Mouse (Mus musculus): Measurements from ENCODE around the gene Stat2. TPM values are rescaled to one million over a fixed set of nuclear protein-coding genes. Genes with fewer than 3 reads are reported as not detected.
"Not testable (repeated sequence)": the region's sequence is repeated elsewhere in the genome, so short reads cannot be mapped to it uniquely, and the experiment has no call there.

The Stat2 gene
- polyA plus RNA-seq, 1 experiment from 2014 or later: 15.4 TPM

GRCm38 (mm10) chr10:128315578-128315977 lies 45.2 kb downstream of the Stat2 start:
- Histone ChIP-seq H3K27ac (ENCODE audit: low read depth, low read length) (no peak overlapping the region), H3K9ac (ENCODE audit: low read depth, low read length) (no peak overlapping the region), H3K36me3 (ENCODE audit: control insufficient read depth, insufficient read depth, low read length) (peaks cover 13% of the 10 kb centered on the region; the same call in 1 of the 2 replicates), H3K27me3 (ENCODE audit: control insufficient read depth, insufficient read depth, low read length) (no peaks in the 10 kb centered on the region), H3K4me1 (replicated peaks; ENCODE audit: control insufficient read depth, insufficient read depth, low read length) (no peaks in the 10 kb centered on the region), H3K4me2 (replicated peaks; ENCODE audit: low read depth, low read length) (no peak overlapping the region), H3K4me3 (ENCODE audit: low read depth, low read length) (no peak overlapping the region), H3K9me3 (ENCODE audit: control insufficient read depth, low read length) (no peaks in the 10 kb centered on the region)
- DNase-seq (ENCODE audit: low spot score): no peak
- ATAC-seq (ENCODE audit: low FRiP score): no peak
- WGBS: 95% methylated on average over 8 of the region's 8 CpGs

- Histone ChIP-seq H3K27me3 (ENCODE audit: control insufficient read depth, insufficient read depth, low read length) (no peaks in the 10 kb centered on the region), H3K36me3 (ENCODE audit: control insufficient read depth, insufficient read depth, low read length) (peaks cover 11% of the 10 kb centered on the region; the same call in 1 of the 2 replicates), H3K4me1 (replicated peaks; ENCODE audit: control insufficient read depth, insufficient read depth, low read length) (peaks cover 9% of the 10 kb centered on the region; the same call in 1 of the 2 replicates), H3K27ac (ENCODE audit: low read depth, low read length) (no peak overlapping the region), H3K9ac (ENCODE audit: low read depth, low read length) (no peak overlapping the region; the same call in 1 of the 2 replicates), H3K4me3 (ENCODE audit: low read depth, low read length) (peak overlapping the region; percentile 77), H3K4me2 (replicated peaks; ENCODE audit: low read depth, low read length) (peak overlapping the region; percentile 84), H3K9me3 (ENCODE audit: control insufficient read depth, low read length) (no peaks in the 10 kb centered on the region)
- ATAC-seq (ENCODE audit: low FRiP score) (0 out of 2 replicates have a peak, but pooled peaks have one; percentile 3), DNase-seq (ENCODE audit: low spot score) (peak; percentile 37)
- WGBS: 65% methylated on average over 12 of the region's 12 CpGs
These were observed 51.3 kb downstream of the Stat2 start for GRCm38 (mm10) chr10:128321641-128322040.

GRCm38 (mm10) chr10:128322141-128323108 lies 52.1 kb downstream of the Stat2 start, which contains the start of gene Cnpy2:
TSS of gene Cnpy2 (plus strand) at chr10:128322459.
- peak within 1 kb of the TSS; percentile 89 for H3K27ac ChIP-seq (ENCODE audit: low read depth, low read length)

GRCm38 (mm10) chr10:128323516-128323915 lies 53.2 kb downstream of the Stat2 start:
- H3K9me3 ChIP-seq (ENCODE audit: control insufficient read depth, low read length): no peaks in the 10 kb centered on the region
- H3K27ac ChIP-seq (ENCODE audit: low read depth, low read length): no peak overlapping the region
- H3K4me1 ChIP-seq (replicated peaks; ENCODE audit: control insufficient read depth, insufficient read depth, low read length): peaks cover 9% of the 10 kb centered on the region; the same call in 1 of the 2 replicates
- H3K27me3 ChIP-seq (ENCODE audit: control insufficient read depth, insufficient read depth, low read length): no peaks in the 10 kb centered on the region
- H3K9ac ChIP-seq (ENCODE audit: low read depth, low read length): peak overlapping the region; percentile 98
- peak overlapping the region; percentile 77 for H3K4me3 ChIP-seq (ENCODE audit: low read depth, low read length)
- DNase-seq (ENCODE audit: low spot score) (no peak), ATAC-seq (ENCODE audit: low FRiP score) (no peak)
- peaks cover 11% of the 10 kb centered on the region; the same call in 1 of the 2 replicates for H3K36me3 ChIP-seq (ENCODE audit: control insufficient read depth, insufficient read depth, low read length)
- WGBS: 82% methylated on average over 8 of the region's 8 CpGs
- H3K4me2 ChIP-seq (replicated peaks; ENCODE audit: low read depth, low read length): peak overlapping the region; percentile 84

More at GRCm38 (mm10) chr10:128322141-128323108, 52.1 kb downstream of the Stat2 start, which contains the start of gene Cnpy2:
- Histone ChIP-seq H3K9me3 (ENCODE audit: control insufficient read depth, low read length) (no peaks in the 10 kb centered on the region), H3K9ac (ENCODE audit: low read depth, low read length) (peak within 1 kb of the TSS; percentile 98), H3K4me3 (ENCODE audit: low read depth, low read length) (peak within 1 kb of the TSS; percentile 77), H3K27me3 (ENCODE audit: control insufficient read depth, insufficient read depth, low read length) (no peaks in the 10 kb centered on the region), H3K36me3 (ENCODE audit: control insufficient read depth, insufficient read depth, low read length) (peaks cover 12% of the 10 kb centered on the region; the same call in 1 of the 2 replicates), H3K4me2 (replicated peaks; ENCODE audit: low read depth, low read length) (peak within 1 kb of the TSS; percentile 84), H3K4me1 (replicated peaks; ENCODE audit: control insufficient read depth, insufficient read depth, low read length) (peaks cover 9% of the 10 kb centered on the region; the same call in 1 of the 2 replicates)
- ATAC-seq (ENCODE audit: low FRiP score) (peak; percentile 96), DNase-seq (ENCODE audit: low spot score) (peak; percentile 96)
- WGBS: under 1% methylated on average over 40 of the region's 40 CpGs

- no peaks in the 10 kb centered on the region for H3K27me3 ChIP-seq (ENCODE audit: control insufficient read depth, insufficient read depth, low read length)
- no peak overlapping the region for H3K4me3 ChIP-seq (ENCODE audit: low read depth, low read length)
- peaks cover 11% of the 10 kb centered on the region; the same call in 1 of the 2 replicates for H3K36me3 ChIP-seq (ENCODE audit: control insufficient read depth, insufficient read depth, low read length)
- WGBS: 95% methylated on average over 8 of the region's 8 CpGs
- no peaks in the 10 kb centered on the region for H3K9me3 ChIP-seq (ENCODE audit: control insufficient read depth, low read length)
- no peak for ATAC-seq (ENCODE audit: low FRiP score)
- peaks cover 9% of the 10 kb centered on the region; the same call in 1 of the 2 replicates for H3K4me1 ChIP-seq (replicated peaks; ENCODE audit: control insufficient read depth, insufficient read depth, low read length)
- no peak overlapping the region for H3K9ac ChIP-seq (ENCODE audit: low read depth, low read length)
- no peak overlapping the region for H3K27ac ChIP-seq (ENCODE audit: low read depth, low read length)
- no peak overlapping the region for H3K4me2 ChIP-seq (replicated peaks; ENCODE audit: low read depth, low read length)
- DNase-seq (ENCODE audit: low spot score): no peak
These were observed 56.5 kb downstream of the Stat2 start for GRCm38 (mm10) chr10:128326825-128327224.

GRCm38 (mm10) chr10:128327610-128328009 lies 57.3 kb downstream of the Stat2 start:
- no peaks in the 10 kb centered on the region for H3K27me3 ChIP-seq (ENCODE audit: control insufficient read depth, insufficient read depth, low read length)
- peaks cover 9% of the 10 kb centered on the region; the same call in 1 of the 2 replicates for H3K4me1 ChIP-seq (replicated peaks; ENCODE audit: control insufficient read depth, insufficient read depth, low read length)
- H3K27ac ChIP-seq (ENCODE audit: low read depth, low read length): no peak overlapping the region
- no peaks in the 10 kb centered on the region for H3K9me3 ChIP-seq (ENCODE audit: control insufficient read depth, low read length)
- H3K4me2 ChIP-seq (replicated peaks; ENCODE audit: low read depth, low read length): no peak overlapping the region
- ATAC-seq (ENCODE audit: low FRiP score): no peak
- DNase-seq (ENCODE audit: low spot score): no peak
- H3K36me3 ChIP-seq (ENCODE audit: control insufficient read depth, insufficient read depth, low read length): peaks cover 11% of the 10 kb centered on the region; the same call in 1 of the 2 replicates
- H3K9ac ChIP-seq (ENCODE audit: low read depth, low read length): no peak overlapping the region
- WGBS: 91% methylated on average over 10 of the region's 10 CpGs
- H3K4me3 ChIP-seq (ENCODE audit: low read depth, low read length): no peak overlapping the region

- not testable (repeated sequence) for H3K27me3 ChIP-seq (ENCODE audit: control insufficient read depth, insufficient read depth, low read length); DNase-seq (ENCODE audit: low spot score); H3K4me1 ChIP-seq (replicated peaks; ENCODE audit: control insufficient read depth, insufficient read depth, low read length); H3K4me2 ChIP-seq (replicated peaks; ENCODE audit: low read depth, low read length); H3K27ac ChIP-seq (ENCODE audit: low read depth, low read length); ATAC-seq (ENCODE audit: low FRiP score); H3K9me3 ChIP-seq (ENCODE audit: control insufficient read depth, low read length); H3K4me3 ChIP-seq (ENCODE audit: low read depth, low read length); H3K9ac ChIP-seq (ENCODE audit: low read depth, low read length); H3K36me3 ChIP-seq (ENCODE audit: control insufficient read depth, insufficient read depth, low read length)
- 88% methylated on average over 6 of the region's 6 CpGs for WGBS
These were observed 62.2 kb downstream of the Stat2 start for GRCm38 (mm10) chr10:128332358-128333249.

- WGBS: 8% methylated on average over 4 of the region's 4 CpGs
- H3K27me3 ChIP-seq (ENCODE audit: control insufficient read depth, insufficient read depth, low read length): no peaks in the 10 kb centered on the region
- H3K4me1 ChIP-seq (replicated peaks; ENCODE audit: control insufficient read depth, insufficient read depth, low read length): 0 out of 2 replicates have a peak, but pooled peaks cover 2% of the 10 kb centered on the region
- H3K4me2 ChIP-seq (replicated peaks; ENCODE audit: low read depth, low read length): no peak overlapping the region
- H3K9ac ChIP-seq (ENCODE audit: low read depth, low read length): no peak overlapping the region
- no peak overlapping the region for H3K4me3 ChIP-seq (ENCODE audit: low read depth, low read length)
- no peaks in the 10 kb centered on the region for H3K36me3 ChIP-seq (ENCODE audit: control insufficient read depth, insufficient read depth, low read length)
- H3K9me3 ChIP-seq (ENCODE audit: control insufficient read depth, low read length): no peaks in the 10 kb centered on the region
- H3K27ac ChIP-seq (ENCODE audit: low read depth, low read length): no peak overlapping the region
- ATAC-seq (ENCODE audit: low FRiP score): no peak
- peak; percentile 85 for DNase-seq (ENCODE audit: low spot score)
These were observed 65.2 kb downstream of the Stat2 start for GRCm38 (mm10) chr10:128335582-128335981.
